Mouse (Mus musculus): ENCODE data around the gene Pkd2l1. TPM values are rescaled to one million over a fixed set of nuclear protein-coding genes. Genes with fewer than 3 reads are reported as not detected.

The Pkd2l1 gene
- polyA plus RNA-seq, 1 experiment from 2014 or later = 0.15 TPM

DNA sequence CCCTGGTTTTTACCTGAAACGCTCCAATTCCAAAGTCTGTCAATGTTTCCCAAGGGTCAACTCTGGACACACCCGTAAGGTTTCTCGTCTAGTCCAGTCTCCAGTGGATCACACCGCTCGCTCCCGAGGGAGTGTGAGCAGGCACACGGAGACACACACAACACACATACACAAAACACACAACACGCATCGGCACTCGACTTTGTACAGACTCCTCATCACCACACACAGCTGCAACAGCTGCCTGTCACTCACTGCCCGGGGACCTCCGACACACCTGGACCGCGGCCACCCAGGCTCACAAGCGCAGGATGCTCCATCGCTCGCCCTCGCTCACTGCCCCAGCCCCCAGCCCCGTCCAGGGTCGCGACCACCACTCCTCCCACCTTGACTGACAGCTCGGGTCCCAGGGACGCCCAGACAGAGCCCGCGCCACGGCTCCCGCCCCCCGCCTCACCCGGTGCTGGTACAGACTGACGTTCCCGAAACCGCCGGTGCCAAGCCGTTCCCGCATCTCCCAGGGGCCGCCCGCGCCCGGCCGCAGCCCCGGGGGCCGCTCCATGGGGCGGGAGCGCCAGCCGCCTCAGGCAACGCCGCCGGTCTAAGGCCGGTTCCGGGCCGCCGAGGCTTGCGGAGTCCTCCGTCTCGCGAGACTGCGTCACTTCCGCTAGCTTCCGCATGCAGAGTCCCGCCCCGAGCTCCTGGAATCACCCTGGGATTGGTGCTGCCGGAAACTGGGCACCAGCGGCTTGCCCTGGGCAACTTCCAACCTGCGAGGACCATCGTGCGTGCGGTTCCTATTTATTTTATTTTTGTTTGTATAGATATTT lies 85.2 kb downstream of the Pkd2l1 start, which contains the start of gene Chuk:
Chuk (minus strand) TSS at position 650 of the 830 bp plus-strand sequence.
- 1% methylated on average over 64 of the region's 67 CpGs for WGBS
- peak; percentile 100 for ATAC-seq

GRCm38 (mm10) chr19:44104393-44104792 lies 87.8 kb downstream of the Pkd2l1 start:
- Histone ChIP-seq H3K4me3 (ENCODE audit: low read depth, low read length) (no peak overlapping the region), H3K27me3 (replicated peaks; ENCODE audit: control insufficient read depth, insufficient read depth, low read length) (no peaks in the 10 kb centered on the region), H3K4me1 (ENCODE audit: control insufficient read depth, insufficient read depth, low read length) (peaks cover 12% of the 10 kb centered on the region), H3K4me2 (ENCODE audit: low read length) (no peak overlapping the region), H3K9ac (ENCODE audit: low read length) (no peak overlapping the region), H3K36me3 (ENCODE audit: control insufficient read depth, insufficient read depth, low read length) (peaks cover 10% of the 10 kb centered on the region), H3K27ac (ENCODE audit: low read depth, low read length) (no peak overlapping the region), H3K9me3 (replicated peaks; ENCODE audit: control insufficient read depth, low read length) (no peaks in the 10 kb centered on the region)
- DNase-seq (ENCODE audit: low spot score) = no peak
- no peak for ATAC-seq
- whole genome bisulfite sequencing = 96% methylated on average over 1 of the region's 1 CpGs

More for the DNA sequence above, 85.2 kb downstream of the Pkd2l1 start, which contains the start of gene Chuk:
- Histone ChIP-seq H3K4me3 (ENCODE audit: low read depth, low read length) (peak within 1 kb of the TSS; percentile 92), H3K36me3 (ENCODE audit: control insufficient read depth, insufficient read depth, low read length) (peaks cover 16% of the 10 kb centered on the region), H3K4me2 (ENCODE audit: low read length) (peak within 1 kb of the TSS; percentile 87), H3K27ac (ENCODE audit: low read depth, low read length) (peak within 1 kb of the TSS; percentile 48; the same call in 1 of the 2 replicates), H3K27me3 (replicated peaks; ENCODE audit: control insufficient read depth, insufficient read depth, low read length) (no peaks in the 10 kb centered on the region), H3K9me3 (replicated peaks; ENCODE audit: control insufficient read depth, low read length) (no peaks in the 10 kb centered on the region), H3K9ac (ENCODE audit: low read length) (peak within 1 kb of the TSS; percentile 95), H3K4me1 (ENCODE audit: control insufficient read depth, insufficient read depth, low read length) (peaks cover 12% of the 10 kb centered on the region)
- peak; percentile 99 for DNase-seq (ENCODE audit: low spot score)

GRCm38 (mm10) chr19:44103001-44103400 lies 89.2 kb downstream of the Pkd2l1 start:
- Histone ChIP-seq H3K36me3 (ENCODE audit: control insufficient read depth, insufficient read depth, low read length) (peaks cover 19% of the 10 kb centered on the region), H3K27me3 (replicated peaks; ENCODE audit: control insufficient read depth, insufficient read depth, low read length) (no peaks in the 10 kb centered on the region), H3K9me3 (replicated peaks; ENCODE audit: control insufficient read depth, low read length) (no peaks in the 10 kb centered on the region), H3K4me1 (ENCODE audit: control insufficient read depth, insufficient read depth, low read length) (peaks cover 10% of the 10 kb centered on the region), H3K4me2 (ENCODE audit: low read length) (no peak overlapping the region), H3K4me3 (ENCODE audit: low read depth, low read length) (no peak overlapping the region), H3K27ac (ENCODE audit: low read depth, low read length) (no peak overlapping the region), H3K9ac (ENCODE audit: low read length) (no peak overlapping the region)
- ATAC-seq (no peak), DNase-seq (ENCODE audit: low spot score) (no peak)
- 86% methylated on average over 3 of the region's 3 CpGs for WGBS

DNA sequence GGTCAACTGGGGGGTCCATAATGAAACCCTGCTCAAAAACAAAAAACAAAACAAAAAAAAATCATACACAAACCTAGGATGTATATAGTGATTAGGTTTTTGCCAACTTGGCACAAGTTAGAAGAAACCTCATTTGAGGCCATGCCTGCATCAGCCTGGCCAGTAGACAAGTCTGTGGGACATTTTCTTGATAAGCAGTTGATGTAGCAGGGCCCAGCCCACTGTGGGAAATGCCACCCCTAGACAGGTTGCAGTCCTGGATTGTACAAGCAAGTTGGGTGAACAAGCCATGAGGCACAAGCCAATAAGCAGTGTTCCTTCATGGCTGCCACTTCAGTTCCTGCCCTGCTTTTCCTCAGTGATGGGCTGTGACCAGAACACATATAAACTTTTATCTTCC lies 91.4 kb downstream of the Pkd2l1 start:
- no peak for DNase-seq (ENCODE audit: low spot score)
- Histone ChIP-seq H3K36me3 (ENCODE audit: control insufficient read depth, insufficient read depth, low read length) (peaks cover 36% of the 10 kb centered on the region), H3K9ac (ENCODE audit: low read length) (no peak overlapping the region), H3K27me3 (replicated peaks; ENCODE audit: control insufficient read depth, insufficient read depth, low read length) (no peaks in the 10 kb centered on the region), H3K4me3 (ENCODE audit: low read depth, low read length) (no peak overlapping the region), H3K27ac (ENCODE audit: low read depth, low read length) (no peak overlapping the region), H3K4me2 (ENCODE audit: low read length) (no peak overlapping the region), H3K9me3 (replicated peaks; ENCODE audit: control insufficient read depth, low read length) (peaks cover 1% of the 10 kb centered on the region; the same call in 1 of the 2 replicates), H3K4me1 (ENCODE audit: control insufficient read depth, insufficient read depth, low read length) (no peaks in the 10 kb centered on the region)
- ATAC-seq = no peak

Other genes starting within 250 kb of the Pkd2l1 start
- 0.24 and 0.38 TPM in 2 replicates for gene Cpn1, start 205.9 kb downstream of the Pkd2l1 start, polyA plus RNA-seq (2014; fragmentation: Nextera tagmentation; extraction: Ambion mirVana)
- gene Cyp2c23, start 163.2 kb downstream of the Pkd2l1 start, polyA plus RNA-seq (2014; fragmentation: Nextera tagmentation; extraction: Ambion mirVana) = 0.11 TPM in 1 of 2 replicates, not detected in the other
- 16.5 and 16.9 TPM in 2 replicates for gene Erlin1, start 122.7 kb downstream of the Pkd2l1 start, polyA plus RNA-seq (2014; fragmentation: Nextera tagmentation; extraction: Ambion mirVana)
- 44.8 and 51.2 TPM in 2 replicates for gene Chuk, start 85.0 kb downstream of the Pkd2l1 start, polyA plus RNA-seq (2014; fragmentation: Nextera tagmentation; extraction: Ambion mirVana)
- gene Cwf19l1, start 56.6 kb downstream of the Pkd2l1 start, polyA plus RNA-seq (2014; fragmentation: Nextera tagmentation; extraction: Ambion mirVana) = 37.3 and 43.0 TPM in 2 replicates
- 165 and 168 TPM in 2 replicates for gene Bloc1s2, start 46.0 kb downstream of the Pkd2l1 start, polyA plus RNA-seq (2014; fragmentation: Nextera tagmentation; extraction: Ambion mirVana)
- 2.0 and 2.1 TPM in 2 replicates for gene Scd3, start 10.8 kb upstream of the Pkd2l1 start, polyA plus RNA-seq (2014; fragmentation: Nextera tagmentation; extraction: Ambion mirVana)
- gene Scd2, start 101.2 kb upstream of the Pkd2l1 start, polyA plus RNA-seq (2014; fragmentation: Nextera tagmentation; extraction: Ambion mirVana) = 220 and 266 TPM in 2 replicates
- gene Scd4, start 140.7 kb upstream of the Pkd2l1 start, polyA plus RNA-seq (2014; fragmentation: Nextera tagmentation; extraction: Ambion mirVana) = 0.10 and 0.42 TPM in 2 replicates
- gene Scd1, start 215.4 kb upstream of the Pkd2l1 start, polyA plus RNA-seq (2014; fragmentation: Nextera tagmentation; extraction: Ambion mirVana) = 2.8 and 3.4 TPM in 2 replicates

Measured in forebrain, embryonic 14.5 days (tissue).